Mouse (Mus musculus): ENCODE results near the gene Ndufb2.

Ndufb2 gene

DNA sequence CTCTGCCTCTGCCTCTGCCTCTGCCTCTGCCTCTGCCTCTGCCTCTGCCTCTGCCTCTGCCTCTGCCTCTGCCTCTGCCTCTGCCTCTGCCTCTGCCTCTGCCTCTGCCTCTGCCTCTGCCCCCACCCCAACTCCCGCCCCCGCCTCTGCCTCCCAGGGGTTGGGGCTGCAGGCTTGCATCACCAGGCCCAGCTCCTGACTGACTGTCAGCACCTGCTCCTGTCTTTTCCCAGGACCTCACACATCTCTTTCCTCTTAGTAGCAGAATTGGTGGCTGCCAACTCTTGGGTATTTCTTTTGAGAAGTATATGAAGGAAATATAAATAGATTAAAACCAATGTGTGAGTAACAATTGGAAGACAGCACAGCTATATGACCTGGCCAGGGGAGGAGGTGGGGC, 11.8 kb upstream of the Ndufb2 start:
- no peak for DNase-seq (ENCODE audit: low spot score)

DNA sequence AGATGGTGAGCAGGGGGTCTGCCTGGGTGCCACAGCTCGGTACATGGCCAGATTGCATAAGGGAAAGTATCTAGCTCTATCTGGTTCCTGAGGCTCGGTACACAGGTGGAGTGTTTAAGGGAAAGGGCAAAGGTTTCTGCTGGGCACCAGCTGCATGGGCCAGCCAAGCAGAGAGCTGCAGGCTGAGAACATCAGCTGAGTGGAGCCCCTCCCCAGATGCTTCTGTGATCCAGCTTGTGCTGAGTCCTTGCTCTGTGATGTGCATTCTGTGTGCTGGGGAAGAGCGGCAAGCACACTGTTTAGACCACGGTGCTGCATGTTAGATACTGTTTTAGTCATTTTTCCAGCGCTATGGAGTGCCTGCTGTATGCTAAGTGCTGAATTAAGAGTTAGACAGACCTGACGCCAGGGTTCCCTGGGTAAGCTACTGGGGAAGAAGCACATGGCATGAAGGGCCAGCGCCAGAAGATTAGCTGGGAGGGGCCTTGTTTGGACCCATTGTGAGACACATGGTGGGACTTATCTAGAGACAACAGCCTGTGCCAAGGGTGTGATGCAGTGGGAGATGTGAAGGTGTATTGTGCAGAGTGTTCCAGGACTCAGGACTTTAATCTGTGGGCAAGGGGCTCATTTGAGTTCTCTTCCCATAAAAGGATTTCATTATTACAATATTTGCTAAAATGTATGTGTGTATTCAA, 11.1 kb upstream of the Ndufb2 start:
- no peak for DNase-seq (ENCODE audit: low spot score)

DNA sequence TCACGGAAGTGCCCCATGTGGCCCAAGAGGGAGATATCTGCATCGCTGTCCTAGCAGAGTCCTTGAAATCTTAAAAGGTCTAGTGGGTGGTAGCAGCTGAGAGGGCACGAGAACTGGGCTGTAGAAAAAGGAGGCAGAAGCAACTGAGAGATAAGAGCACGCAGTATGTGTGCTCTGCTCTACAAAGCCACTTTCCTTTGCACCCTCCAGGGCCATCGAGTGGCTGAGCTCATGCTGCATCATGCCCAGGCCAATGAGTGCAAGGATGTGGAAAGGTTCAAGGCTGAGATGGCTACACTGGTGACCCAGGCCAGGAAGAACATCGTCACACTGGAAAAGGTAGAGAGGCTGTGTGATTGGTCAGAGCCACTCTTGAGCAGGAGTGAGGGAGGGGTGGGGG, 6.9 kb upstream of the Ndufb2 start, which contains the start of gene Gm42420:
TSS of gene Gm42420 (plus strand) at position 237 of the 400 bp plus-strand sequence.
- no peak for DNase-seq (ENCODE audit: low spot score)

DNA sequence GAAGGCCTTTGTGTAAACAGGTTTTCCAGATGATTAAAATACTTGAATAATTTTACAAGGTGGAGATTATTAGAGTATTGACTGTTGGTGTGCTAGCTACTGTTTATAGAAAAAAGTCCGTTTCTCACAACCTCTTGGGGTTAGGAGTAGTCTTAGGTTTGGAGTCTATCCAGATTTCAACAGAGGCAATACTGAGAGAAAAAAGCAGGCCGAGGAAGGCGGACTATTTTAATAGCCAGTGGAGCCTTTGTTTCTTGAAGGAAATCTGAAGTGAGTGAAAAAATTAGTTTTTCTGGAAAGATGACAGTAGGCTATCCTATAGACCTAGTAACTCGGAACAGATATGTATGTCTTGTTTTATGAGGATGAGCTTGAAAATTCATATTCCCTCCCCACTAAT, 893 bp upstream of the Ndufb2 start:
- DNase-seq (ENCODE audit: low spot score), result no peak

DNA sequence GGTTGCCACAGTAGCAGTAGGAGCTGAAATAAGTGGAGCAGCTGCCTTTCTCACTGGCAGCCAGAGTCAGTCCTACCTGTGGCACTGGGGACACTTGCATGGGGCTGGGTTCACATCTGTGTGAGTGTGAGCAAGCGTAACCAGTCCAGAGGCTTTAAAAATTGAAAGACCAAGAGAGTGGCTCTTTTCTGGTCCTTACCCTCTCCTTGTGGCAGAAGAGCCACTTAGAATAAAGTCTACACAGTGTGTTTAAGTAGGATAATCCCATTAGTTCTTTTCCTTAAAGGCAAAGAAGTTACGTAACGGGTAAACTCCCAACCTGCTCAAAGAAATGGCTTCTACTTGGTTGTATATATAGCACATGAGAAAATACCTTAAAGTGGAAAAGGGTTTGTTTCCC, 8.5 kb downstream of the Ndufb2 start:
- no peak for DNase-seq (ENCODE audit: low spot score)

DNA sequence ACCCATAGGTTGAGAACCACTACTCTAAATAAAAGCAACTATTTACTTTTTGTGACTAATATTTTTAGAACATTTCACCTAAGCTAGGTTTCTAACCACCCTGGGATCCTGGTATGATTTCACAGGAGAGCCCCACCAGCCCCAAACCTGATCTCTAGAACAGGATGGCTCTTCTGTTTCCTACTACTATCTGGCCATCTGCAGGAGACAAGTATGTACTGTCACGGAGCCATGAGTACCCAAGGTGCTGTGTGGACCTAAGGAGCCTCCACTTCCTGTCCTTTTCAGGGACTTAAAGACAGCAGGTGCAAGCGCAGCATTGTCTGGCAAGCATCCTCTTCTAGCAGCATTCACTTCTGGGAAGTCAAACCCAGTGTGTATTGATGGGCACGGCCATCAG, 9.5 kb downstream of the Ndufb2 start:
- DNase-seq (ENCODE audit: low spot score), result no peak

DNA sequence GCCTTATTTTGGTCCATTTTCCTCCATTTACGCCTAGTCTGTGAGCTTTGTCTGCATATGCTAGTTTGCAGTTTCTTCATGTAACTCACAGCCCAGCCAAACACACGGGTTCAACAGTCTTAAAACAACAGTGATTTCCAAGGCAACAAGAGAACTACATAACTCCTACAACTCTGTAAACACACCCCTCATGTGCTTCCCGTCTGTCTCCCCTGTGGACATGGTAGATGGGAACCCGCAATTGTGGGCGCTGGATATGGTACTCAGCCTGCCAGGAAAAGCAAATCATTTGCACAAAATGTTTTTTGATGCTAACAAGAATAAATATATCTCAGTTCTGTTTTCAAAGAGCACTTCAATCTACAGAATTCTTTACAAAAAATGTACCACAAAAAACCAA, 12.2 kb downstream of the Ndufb2 start:
- DNase-seq (ENCODE audit: low spot score), result no peak

DNA sequence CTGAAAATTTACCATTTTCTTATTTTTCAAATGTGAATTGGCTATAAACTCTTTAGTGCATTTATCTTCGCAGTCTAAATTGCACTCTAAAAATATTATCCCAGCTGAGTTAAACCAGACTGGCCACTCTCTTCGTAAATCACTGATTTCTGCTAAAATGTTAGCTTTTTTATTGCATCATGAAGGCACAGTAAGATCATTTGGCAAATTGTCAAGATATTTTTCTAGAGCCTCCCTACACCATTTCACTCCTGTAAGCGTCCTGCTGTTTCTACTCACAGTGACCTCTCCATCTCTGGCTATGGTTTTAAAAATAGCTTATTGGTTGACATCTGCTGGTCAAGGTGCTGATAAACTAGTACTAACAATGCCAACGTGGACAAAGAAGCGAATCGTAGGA, 13.7 kb downstream of the Ndufb2 start:
- no peak for DNase-seq (ENCODE audit: low spot score)

DNA sequence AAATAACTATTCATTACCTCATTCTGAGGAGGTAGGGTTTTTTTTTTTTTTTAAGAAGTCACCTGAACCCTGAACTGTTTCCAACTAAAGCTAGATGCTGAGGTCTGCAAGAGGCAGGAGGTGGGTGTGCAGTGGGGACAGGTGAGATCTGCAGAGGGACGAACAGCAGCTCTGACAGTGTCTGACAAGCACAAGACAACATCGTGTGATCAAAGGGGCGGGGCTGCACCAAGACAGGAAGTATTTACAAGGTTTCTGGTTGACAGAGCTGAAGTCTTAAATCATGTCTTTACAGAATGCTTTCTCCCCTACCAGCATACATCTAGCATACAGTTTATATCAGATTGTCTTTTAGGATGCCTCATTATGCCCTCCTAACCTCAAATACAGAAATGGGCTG, 14.5 kb downstream of the Ndufb2 start:
- DNase-seq (ENCODE audit: low spot score), result no peak

DNA sequence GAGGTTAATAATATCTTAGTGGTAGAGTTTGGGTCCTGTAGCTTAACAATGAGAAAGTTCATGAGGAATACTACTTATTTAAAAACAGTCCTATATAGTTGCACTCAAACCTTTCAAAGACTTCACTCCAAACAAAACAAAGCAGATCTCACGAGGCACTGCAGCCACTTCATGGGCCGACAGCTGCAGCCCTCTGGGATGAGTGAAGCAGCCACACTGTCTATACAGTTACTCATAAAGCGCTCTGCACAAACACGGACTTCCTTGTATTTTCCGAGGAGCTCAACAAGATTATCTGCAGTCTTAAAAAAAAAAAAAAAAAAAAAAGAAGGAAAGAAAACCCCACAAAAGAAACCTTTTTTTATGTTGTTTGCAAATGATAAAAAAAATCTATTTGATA, 15.0 kb downstream of the Ndufb2 start:
- DNase-seq (ENCODE audit: low spot score), result no peak

DNA sequence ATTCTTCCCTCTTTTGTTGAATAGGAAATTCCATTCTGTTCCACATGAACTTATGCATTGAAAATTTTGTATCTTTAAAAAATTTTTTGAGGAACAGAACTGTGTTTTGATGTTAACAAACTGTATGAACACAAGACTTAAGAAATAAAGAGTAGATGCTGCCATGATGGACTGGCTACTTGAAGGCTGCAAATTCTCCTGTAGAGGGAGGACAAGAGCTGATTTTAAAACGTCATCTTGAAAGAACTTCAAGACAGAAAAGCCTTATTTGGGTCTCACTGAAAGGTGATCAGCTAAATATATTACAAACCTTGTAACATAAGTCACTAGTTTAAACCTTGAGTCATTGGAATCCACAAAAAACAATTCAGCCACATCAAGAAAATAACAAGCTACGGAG, 17.8 kb downstream of the Ndufb2 start:
- no peak for DNase-seq (ENCODE audit: low spot score)

DNA sequence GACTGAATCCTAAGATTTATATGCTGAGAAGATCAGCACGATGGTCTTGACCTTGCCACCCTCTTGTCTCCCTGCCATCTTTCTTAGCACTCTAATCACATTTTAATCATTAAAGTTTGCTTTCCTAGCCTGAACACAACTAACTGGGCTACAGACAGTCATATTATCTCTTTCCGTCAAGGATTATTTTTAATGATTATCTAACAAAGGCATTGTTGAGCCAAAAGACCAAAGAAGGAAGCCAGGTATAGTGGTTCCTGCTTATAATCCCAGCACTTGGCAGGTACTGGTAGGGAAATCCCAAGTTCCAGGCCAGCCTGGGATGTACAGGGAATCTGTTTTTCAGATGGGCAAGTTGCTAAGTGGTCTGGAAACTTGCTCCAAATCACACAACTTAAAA, 18.9 kb downstream of the Ndufb2 start:
- no peak for DNase-seq (ENCODE audit: low spot score)
